Mouse (Mus musculus): ENCODE data around the gene Ocln. TPM values are rescaled to one million over a fixed set of nuclear protein-coding genes. Genes with fewer than 3 reads are reported as not detected.

Ocln gene
- polyA plus RNA-seq, 1 experiment = 0.05 TPM

DNA sequence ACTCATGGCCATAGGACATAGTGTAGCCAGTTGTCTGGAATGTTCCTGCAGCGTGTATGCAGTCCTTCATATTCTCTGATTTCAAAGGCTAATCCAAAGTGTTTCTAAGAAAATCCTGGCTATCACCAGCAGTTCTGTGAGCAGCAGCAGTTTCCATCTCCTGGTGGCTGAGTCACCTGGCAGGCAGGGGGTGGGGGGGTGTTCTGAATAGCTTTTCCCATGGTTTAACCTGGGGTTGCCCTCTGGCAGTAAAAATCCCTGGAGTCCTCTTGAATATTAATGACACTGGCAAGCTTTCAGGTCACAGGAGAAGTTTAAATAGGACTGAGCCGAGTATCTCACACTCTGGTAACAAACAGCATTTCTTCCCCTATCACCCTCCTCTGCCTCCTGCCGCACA is 29.2 kb upstream of the Ocln start:
- TF ChIP-seq MAX (IDR thresholded peaks at IDR 0.05; ENCODE audit: low read depth) (no peak), TCF12 (IDR thresholded peaks at IDR 0.05; ENCODE audit: insufficient read depth, poor library complexity, severe bottlenecking) (no peak), E2F4 (IDR thresholded peaks at IDR 0.05; ENCODE audit: insufficient read depth) (no peak), MYOG (IDR thresholded peaks at IDR 0.05; ENCODE audit: control insufficient read depth in 1 of 3, insufficient read depth in 1 of 3, insufficient read length in 2 of 3, low read depth in 2 of 3) (no peak), TCF3 (IDR thresholded peaks at IDR 0.05; ENCODE audit: insufficient read length, low read depth) (no peak), SRF (IDR thresholded peaks at IDR 0.05; ENCODE audit: control insufficient read depth, insufficient read length, low read depth) (no peak), REST (IDR thresholded peaks at IDR 0.05; ENCODE audit: insufficient read depth, insufficient read length) (no peak), POLR2AphosphoS2 (IDR thresholded peaks at IDR 0.05; ENCODE audit: insufficient read length, low read depth) (no peak), POLR2A (IDR thresholded peaks at IDR 0.05; ENCODE audit: insufficient read length, low read depth) (no peak), USF1 (IDR thresholded peaks at IDR 0.05; ENCODE audit: low read depth) (no peak), CEBPB (IDR thresholded peaks at IDR 0.05; ENCODE audit: insufficient read depth, poor library complexity, severe bottlenecking) (no peak), MYOD1 (IDR thresholded peaks at IDR 0.05; ENCODE audit: control insufficient read depth in 1 of 3, insufficient read length in 2 of 3, low read depth in 2 of 3) (no peak)
- H3K79me2 ChIP-seq (ENCODE audit: control insufficient read depth, insufficient read depth) = no peaks in the 10 kb centered on the region

DNA sequence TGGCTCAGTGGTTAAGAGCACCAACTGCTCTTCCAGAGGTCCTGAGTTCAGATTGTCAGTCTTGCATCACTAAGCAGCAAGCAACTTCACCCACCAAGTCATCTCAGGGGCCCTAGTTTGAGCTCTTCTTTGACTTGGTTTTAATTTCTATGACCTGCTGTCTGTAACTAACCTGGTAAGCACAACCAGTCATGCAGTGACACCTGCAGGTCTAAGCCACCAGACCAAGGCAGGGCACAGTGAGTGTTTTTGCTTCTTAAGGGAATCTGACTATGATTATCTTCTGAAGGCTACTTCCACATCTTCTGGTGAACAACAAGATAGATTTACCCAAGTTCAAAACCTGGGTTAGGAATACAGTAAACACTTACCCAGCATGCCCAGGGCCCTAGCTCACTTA is 27.4 kb upstream of the Ocln start:
- no peak overlapping the region for H3K4me2 ChIP-seq (ENCODE audit: low read depth)
- no peaks in the 10 kb centered on the region for H3K79me2 ChIP-seq (ENCODE audit: control insufficient read depth, insufficient read depth)
- H3ac ChIP-seq (ENCODE audit: control insufficient read depth, insufficient read length) = no peak overlapping the region
- no peak overlapping the region for H3K4me3 ChIP-seq
- TF ChIP-seq TCF3 (IDR thresholded peaks at IDR 0.05; ENCODE audit: insufficient read length, low read depth) (no peak), TCF12 (IDR thresholded peaks at IDR 0.05; ENCODE audit: insufficient read depth, poor library complexity, severe bottlenecking) (no peak), MAX (IDR thresholded peaks at IDR 0.05; ENCODE audit: low read depth) (no peak), MYOG (IDR thresholded peaks at IDR 0.05; ENCODE audit: control insufficient read depth in 1 of 3, insufficient read depth in 1 of 3, insufficient read length in 2 of 3, low read depth in 2 of 3) (no peak), REST (IDR thresholded peaks at IDR 0.05; ENCODE audit: insufficient read depth, insufficient read length) (no peak), MYOD1 (IDR thresholded peaks at IDR 0.05; ENCODE audit: control insufficient read depth in 1 of 3, insufficient read length in 2 of 3, low read depth in 2 of 3) (no peak), POLR2AphosphoS2 (IDR thresholded peaks at IDR 0.05; ENCODE audit: insufficient read length, low read depth) (no peak), USF1 (IDR thresholded peaks at IDR 0.05; ENCODE audit: low read depth) (no peak)
- no peaks in the 10 kb centered on the region for H3K36me3 ChIP-seq (ENCODE audit: control insufficient read depth, insufficient read depth)
- no peaks in the 10 kb centered on the region for H3K27me3 ChIP-seq (ENCODE audit: control insufficient read depth, insufficient read depth, insufficient read length)

More for the DNA sequence above, 29.2 kb upstream of the Ocln start:
- H3K36me3 ChIP-seq (ENCODE audit: control insufficient read depth, insufficient read depth) = no peaks in the 10 kb centered on the region
- peak overlapping the region; percentile 65 for H3K4me2 ChIP-seq (ENCODE audit: low read depth)
- H3ac ChIP-seq (ENCODE audit: control insufficient read depth, insufficient read length) = no peak overlapping the region
- H3K27me3 ChIP-seq (ENCODE audit: control insufficient read depth, insufficient read depth, insufficient read length) = no peaks in the 10 kb centered on the region
- no peak overlapping the region for H3K4me3 ChIP-seq

DNA sequence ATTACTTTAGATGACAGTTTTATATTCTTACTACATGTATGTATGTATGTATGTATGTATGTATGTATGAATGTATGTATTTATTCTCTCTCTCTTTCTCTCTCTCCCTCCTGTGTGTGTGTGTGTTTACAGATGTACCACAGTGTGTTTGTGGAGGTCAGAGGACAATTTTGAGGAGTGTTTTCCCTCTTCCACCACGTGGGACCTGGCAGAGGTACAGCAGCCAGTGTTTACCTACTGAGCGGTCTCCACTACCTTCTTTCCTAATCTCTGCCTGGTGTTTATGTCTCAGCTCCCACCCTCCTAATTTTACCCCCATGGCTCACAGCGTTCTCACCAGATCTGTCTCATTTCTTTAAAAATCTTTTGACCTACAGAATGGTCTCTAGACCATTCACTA is 26.7 kb upstream of the Ocln start:
- H3K79me2 ChIP-seq (ENCODE audit: control insufficient read depth, insufficient read depth) = no peaks in the 10 kb centered on the region
- no peak overlapping the region for H3ac ChIP-seq (ENCODE audit: control insufficient read depth, insufficient read length)
- H3K4me2 ChIP-seq (ENCODE audit: low read depth) = no peak overlapping the region
- H3K27me3 ChIP-seq (ENCODE audit: control insufficient read depth, insufficient read depth, insufficient read length) = no peaks in the 10 kb centered on the region
- TF ChIP-seq POLR2A (IDR thresholded peaks at IDR 0.05; ENCODE audit: insufficient read length, low read depth) (no peak), MYOG (IDR thresholded peaks at IDR 0.05; ENCODE audit: control insufficient read depth in 1 of 3, insufficient read depth in 1 of 3, insufficient read length in 2 of 3, low read depth in 2 of 3) (no peak), MYOD1 (IDR thresholded peaks at IDR 0.05; ENCODE audit: control insufficient read depth in 1 of 3, insufficient read length in 2 of 3, low read depth in 2 of 3) (no peak), POLR2AphosphoS2 (IDR thresholded peaks at IDR 0.05; ENCODE audit: insufficient read length, low read depth) (no peak), USF1 (IDR thresholded peaks at IDR 0.05; ENCODE audit: low read depth) (no peak), TCF3 (IDR thresholded peaks at IDR 0.05; ENCODE audit: insufficient read length, low read depth) (no peak), TCF12 (IDR thresholded peaks at IDR 0.05; ENCODE audit: insufficient read depth, poor library complexity, severe bottlenecking) (no peak), MAX (IDR thresholded peaks at IDR 0.05; ENCODE audit: low read depth) (no peak), REST (IDR thresholded peaks at IDR 0.05; ENCODE audit: insufficient read depth, insufficient read length) (no peak), E2F4 (IDR thresholded peaks at IDR 0.05; ENCODE audit: insufficient read depth) (no peak), SRF (IDR thresholded peaks at IDR 0.05; ENCODE audit: control insufficient read depth, insufficient read length, low read depth) (no peak), CEBPB (IDR thresholded peaks at IDR 0.05; ENCODE audit: insufficient read depth, poor library complexity, severe bottlenecking) (no peak)
- no peak overlapping the region for H3K4me3 ChIP-seq
- H3K36me3 ChIP-seq (ENCODE audit: control insufficient read depth, insufficient read depth) = no peaks in the 10 kb centered on the region

DNA sequence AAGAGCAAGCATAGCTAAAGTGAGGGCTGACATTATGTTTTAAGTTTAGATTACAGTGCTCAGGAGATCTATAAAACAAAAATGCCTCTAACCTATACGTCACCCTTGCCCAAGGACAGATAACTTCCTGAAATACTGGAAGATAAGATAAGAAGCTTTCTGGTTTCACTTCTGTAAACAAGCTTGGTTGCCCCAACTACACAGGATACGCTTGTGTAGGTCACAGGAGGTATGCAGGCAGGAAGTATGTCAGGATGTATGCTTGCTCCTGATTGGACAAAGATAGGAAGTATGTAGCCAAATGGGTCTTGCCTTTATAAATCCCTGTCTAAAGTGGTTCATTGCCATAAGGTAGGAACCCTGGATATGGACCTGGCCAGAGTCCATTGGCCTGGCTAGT is 23.4 kb upstream of the Ocln start:
- Histone ChIP-seq H3ac (ENCODE audit: control insufficient read depth, insufficient read length) (no peak overlapping the region), H3K79me2 (ENCODE audit: control insufficient read depth, insufficient read depth) (no peaks in the 10 kb centered on the region), H3K36me3 (ENCODE audit: control insufficient read depth, insufficient read depth) (no peaks in the 10 kb centered on the region), H3K27me3 (ENCODE audit: control insufficient read depth, insufficient read depth, insufficient read length) (no peaks in the 10 kb centered on the region), H3K4me2 (ENCODE audit: low read depth) (no peak overlapping the region), H3K4me3 (no peak overlapping the region)
- TF ChIP-seq E2F4 (IDR thresholded peaks at IDR 0.05; ENCODE audit: insufficient read depth) (no peak), MYOG (IDR thresholded peaks at IDR 0.05; ENCODE audit: control insufficient read depth in 1 of 3, insufficient read depth in 1 of 3, insufficient read length in 2 of 3, low read depth in 2 of 3) (no peak), TCF3 (IDR thresholded peaks at IDR 0.05; ENCODE audit: insufficient read length, low read depth) (no peak), MYOD1 (IDR thresholded peaks at IDR 0.05; ENCODE audit: control insufficient read depth in 1 of 3, insufficient read length in 2 of 3, low read depth in 2 of 3) (no peak)

DNA sequence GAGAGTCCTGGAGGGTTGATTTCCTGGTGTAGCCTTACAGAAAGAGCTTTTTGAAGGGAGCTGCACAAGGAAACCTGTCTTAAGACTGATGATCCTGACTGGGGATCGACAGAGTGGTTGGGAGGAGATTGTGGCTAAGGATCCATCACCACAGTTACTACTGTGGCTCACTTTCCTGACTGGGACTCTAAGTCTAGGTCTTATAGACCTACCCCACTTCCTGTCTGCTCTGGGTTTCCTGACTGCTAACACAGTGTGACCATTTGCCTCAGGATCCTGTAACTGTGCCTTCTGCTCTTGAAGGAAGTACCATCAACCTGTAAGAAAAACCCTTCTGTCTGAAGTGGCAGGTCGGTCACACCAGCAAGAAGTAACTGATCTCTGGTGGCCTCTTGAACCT is 18.2 kb upstream of the Ocln start:
- H3K79me2 ChIP-seq (ENCODE audit: control insufficient read depth, insufficient read depth) = no peaks in the 10 kb centered on the region
- H3K36me3 ChIP-seq (ENCODE audit: control insufficient read depth, insufficient read depth) = no peaks in the 10 kb centered on the region
- H3ac ChIP-seq (ENCODE audit: control insufficient read depth, insufficient read length) = no peak overlapping the region
- H3K4me2 ChIP-seq (ENCODE audit: low read depth) = no peak overlapping the region
- TF ChIP-seq MYOD1 (IDR thresholded peaks at IDR 0.05; ENCODE audit: control insufficient read depth in 1 of 3, insufficient read length in 2 of 3, low read depth in 2 of 3) (no peak), MAX (IDR thresholded peaks at IDR 0.05; ENCODE audit: low read depth) (no peak), MYOG (IDR thresholded peaks at IDR 0.05; ENCODE audit: control insufficient read depth in 1 of 3, insufficient read depth in 1 of 3, insufficient read length in 2 of 3, low read depth in 2 of 3) (no peak), REST (IDR thresholded peaks at IDR 0.05; ENCODE audit: insufficient read depth, insufficient read length) (no peak), POLR2AphosphoS2 (IDR thresholded peaks at IDR 0.05; ENCODE audit: insufficient read length, low read depth) (no peak), CEBPB (IDR thresholded peaks at IDR 0.05; ENCODE audit: insufficient read depth, poor library complexity, severe bottlenecking) (no peak), USF1 (IDR thresholded peaks at IDR 0.05; ENCODE audit: low read depth) (no peak), E2F4 (IDR thresholded peaks at IDR 0.05; ENCODE audit: insufficient read depth) (no peak), TCF12 (IDR thresholded peaks at IDR 0.05; ENCODE audit: insufficient read depth, poor library complexity, severe bottlenecking) (no peak), TCF3 (IDR thresholded peaks at IDR 0.05; ENCODE audit: insufficient read length, low read depth) (no peak), POLR2A (IDR thresholded peaks at IDR 0.05; ENCODE audit: insufficient read length, low read depth) (no peak), SRF (IDR thresholded peaks at IDR 0.05; ENCODE audit: control insufficient read depth, insufficient read length, low read depth) (no peak)
- H3K27me3 ChIP-seq (ENCODE audit: control insufficient read depth, insufficient read depth, insufficient read length) = no peaks in the 10 kb centered on the region
- H3K4me3 ChIP-seq = no peak overlapping the region

All from myocyte (in vitro differentiated cells).